Mouse (Mus musculus): ENCODE measurements at regions not wholly inside any gene's neighbourhood (a gene's known extent, or its start where the extent isn't known, plus 50 kb on each side); places are given as distances from the start of the nearest gene placed in this dataset.

GRCm38 (mm10) chr14:64580086-64580485, 476.0 kb downstream of the Prss52 start:
- no peak for DNase-seq (ENCODE audit: low read depth)

- no peak for DNase-seq (ENCODE audit: low read depth)
Observed at GRCm38 (mm10) chr14:64580862-64581261, 476.8 kb downstream of the Prss52 start.

- no peak for DNase-seq (ENCODE audit: low read depth)
Observed at GRCm38 (mm10) chr14:64581705-64582104, 477.6 kb downstream of the Prss52 start.

GRCm38 (mm10) chr14:64582822-64583221, 478.7 kb downstream of the Prss52 start:
- no peak for DNase-seq (ENCODE audit: low read depth)

- DNase-seq (ENCODE audit: low read depth), result no peak
Observed at GRCm38 (mm10) chr14:64584221-64584620, 480.1 kb downstream of the Prss52 start.

GRCm38 (mm10) chr14:64585081-64585470, 481.0 kb downstream of the Prss52 start:
- no peak for DNase-seq (ENCODE audit: low read depth)

- DNase-seq (ENCODE audit: low read depth), result no peak
Observed at GRCm38 (mm10) chr14:64585471-64586192, 481.5 kb downstream of the Prss52 start.

- DNase-seq (ENCODE audit: low read depth), result no peak
Observed at GRCm38 (mm10) chr14:64586386-64586859, 482.3 kb downstream of the Prss52 start.

- no peak for DNase-seq (ENCODE audit: low read depth)
Observed at GRCm38 (mm10) chr14:64586860-64587698, 483.0 kb downstream of the Prss52 start.

- DNase-seq (ENCODE audit: low read depth), result no peak
Observed at GRCm38 (mm10) chr14:64587699-64588434, 483.8 kb downstream of the Prss52 start.

- no peak for DNase-seq (ENCODE audit: low read depth)
Observed at GRCm38 (mm10) chr14:64588561-64588960, 484.5 kb downstream of the Prss52 start.

GRCm38 (mm10) chr14:64589126-64589525, 485.0 kb downstream of the Prss52 start:
- no peak for DNase-seq (ENCODE audit: low read depth)

GRCm38 (mm10) chr14:64589571-64590547, 485.8 kb downstream of the Prss52 start:
- DNase-seq (ENCODE audit: low read depth), result no peak

- DNase-seq (ENCODE audit: low read depth), result no peak
Observed at GRCm38 (mm10) chr14:64590611-64591010, 486.5 kb downstream of the Prss52 start.

- DNase-seq (ENCODE audit: low read depth), result no peak
Observed at GRCm38 (mm10) chr14:64591091-64591976, 487.2 kb downstream of the Prss52 start.

- no peak for DNase-seq (ENCODE audit: low read depth)
Observed at GRCm38 (mm10) chr14:64592176-64592575, 488.1 kb downstream of the Prss52 start.

GRCm38 (mm10) chr14:64592706-64593320, 488.7 kb downstream of the Prss52 start:
- DNase-seq (ENCODE audit: low read depth), result no peak

- DNase-seq (ENCODE audit: low read depth), result no peak
Observed at GRCm38 (mm10) chr14:64593564-64593963, 489.5 kb downstream of the Prss52 start.

GRCm38 (mm10) chr14:64594021-64594561, 490.0 kb downstream of the Prss52 start:
- DNase-seq (ENCODE audit: low read depth), result no peak

Measured in 416B (cell line).